Comparison of ENCODE assay signal across 18 mouse cellular contexts in genomic region chr9:69132995-69133394, GRCm38 (mm10).
A peak's percentile ranks its signal among the peaks of the same experiment; 100 is the strongest.
DNase-seq lines count a peak whose midpoint lies in the region; ATAC-seq and TF ChIP-seq lines count a peak whose summit lies in the region.
"Had no signal": no experiment of that assay in that cellular context is flagged by ENCODE, and none has a peak within 500 bp of the region (broad histone marks: within the 10 kb centered on the region; RNA-seq: fewer than 3 reads in every experiment).

No protein-coding gene starts in this region.

- no peaks in the 10 kb centered on the region for H3K36me3 ChIP-seq in forebrain, embryonic 10.5 days (replicated peaks)
- H3K36me3 ChIP-seq in forebrain, embryonic 15.5 days: no peaks in the 10 kb centered on the region
- no peaks in the 10 kb centered on the region for H3K36me3 ChIP-seq in embryonic facial prominence, embryonic 14.5 days (ENCODE audit: control insufficient read depth, insufficient read depth, low read length)
- no peaks in the 10 kb centered on the region for H3K36me3 ChIP-seq in limb, embryonic 13.5 days
- no peaks in the 10 kb centered on the region for H3K36me3 ChIP-seq in lung, postnatal 0 days (ENCODE audit: insufficient read depth, low read length)
- H3K36me3 ChIP-seq: G1E; heart, embryonic 13.5 days; neural tube, embryonic 12.5 days had no signal

- no peak overlapping the region for H3K9ac ChIP-seq in forebrain, embryonic 15.5 days (replicated peaks)
- no peak overlapping the region for H3K9ac ChIP-seq in embryonic facial prominence, embryonic 14.5 days (ENCODE audit: low read depth, low read length)
- H3K9ac ChIP-seq in limb, embryonic 13.5 days: no peak overlapping the region
- H3K9ac ChIP-seq in lung, postnatal 0 days (replicated peaks; ENCODE audit: low read depth): no peak overlapping the region
- H3K9ac ChIP-seq: heart, embryonic 13.5 days; liver, postnatal 0 days; neural tube, embryonic 12.5 days had no signal

- H3K4me1 ChIP-seq in forebrain, embryonic 10.5 days: peaks cover 29% of the 10 kb centered on the region
- H3K4me1 ChIP-seq in forebrain, embryonic 15.5 days: peaks cover 9% of the 10 kb centered on the region
- peaks cover 15% of the 10 kb centered on the region for H3K4me1 ChIP-seq in embryonic facial prominence, embryonic 14.5 days (ENCODE audit: control insufficient read depth, insufficient read depth, low read length)
- peaks cover 40% of the 10 kb centered on the region for H3K4me1 ChIP-seq in limb, embryonic 13.5 days
- H3K4me1 ChIP-seq in lung, postnatal 0 days (ENCODE audit: insufficient read depth, low read depth, low read length): peaks cover 8% of the 10 kb centered on the region; the same call in 1 of the 2 replicates
- H3K4me1 ChIP-seq: neural tube, embryonic 12.5 days had no signal

- no peak overlapping the region for H3K4me2 ChIP-seq in forebrain, embryonic 15.5 days (replicated peaks)
- no peak overlapping the region for H3K4me2 ChIP-seq in embryonic facial prominence, embryonic 14.5 days (ENCODE audit: low read depth, low read length)
- no peak overlapping the region for H3K4me2 ChIP-seq in limb, embryonic 13.5 days (replicated peaks)
- no peak overlapping the region for H3K4me2 ChIP-seq in lung, postnatal 0 days (replicated peaks; ENCODE audit: low read depth, low read length)
- H3K4me2 ChIP-seq: neural tube, embryonic 12.5 days had no signal

- no peak overlapping the region for H3K4me3 ChIP-seq in forebrain, embryonic 10.5 days
- no peak overlapping the region for H3K4me3 ChIP-seq in forebrain, embryonic 15.5 days
- no peak overlapping the region for H3K4me3 ChIP-seq in embryonic facial prominence, embryonic 14.5 days (ENCODE audit: low read depth, low read length)
- H3K4me3 ChIP-seq in limb, embryonic 13.5 days: no peak overlapping the region
- H3K4me3 ChIP-seq in lung, postnatal 0 days (ENCODE audit: low read depth, low read length): no peak overlapping the region
- H3K4me3 ChIP-seq: heart, embryonic 13.5 days; neural tube, embryonic 12.5 days had no signal

- no peak for ATAC-seq in forebrain, embryonic 15.5 days (replicated peaks)
- no peak for ATAC-seq in embryonic facial prominence, embryonic 14.5 days (ENCODE audit: low read depth)
- peak; percentile 26 for ATAC-seq in limb, embryonic 13.5 days (ENCODE audit: low FRiP score, low read depth)
- ATAC-seq in lung, postnatal 0 days: peak; percentile 87
- ATAC-seq: CD4-positive, CD25-positive, alpha-beta regulatory T cell, adult 4 months; liver, postnatal 0 days had no signal

- H3K27me3 ChIP-seq in forebrain, embryonic 10.5 days (ENCODE audit: poor library complexity, severe bottlenecking): peaks cover 35% of the 10 kb centered on the region
- H3K27me3 ChIP-seq in forebrain, embryonic 15.5 days: no peaks in the 10 kb centered on the region
- no peaks in the 10 kb centered on the region for H3K27me3 ChIP-seq in embryonic facial prominence, embryonic 14.5 days (replicated peaks; ENCODE audit: control insufficient read depth, insufficient read depth, low read length)
- peaks cover 49% of the 10 kb centered on the region for H3K27me3 ChIP-seq in limb, embryonic 13.5 days
- no peaks in the 10 kb centered on the region for H3K27me3 ChIP-seq in lung, postnatal 0 days (replicated peaks; ENCODE audit: insufficient read depth, low read length)
- H3K27me3 ChIP-seq: neural tube, embryonic 12.5 days had no signal

- WGBS in forebrain, embryonic 10.5 days: 81% methylated on average over 6 of the region's 6 CpGs
- 85% methylated on average over 6 of the region's 6 CpGs for WGBS in forebrain, embryonic 15.5 days
- 40% methylated on average over 6 of the region's 6 CpGs for WGBS in embryonic facial prominence, embryonic 14.5 days
- 36% methylated on average over 6 of the region's 6 CpGs for WGBS in limb, embryonic 13.5 days
- WGBS in lung, postnatal 0 days: 44% methylated on average over 6 of the region's 6 CpGs

- DNase-seq in forebrain, embryonic 10.5 days (ENCODE audit: extremely low spot score, low spot score): no peak
- peak; percentile 30 for DNase-seq in embryonic facial prominence, embryonic 14.5 days (ENCODE audit: low spot score)
- DNase-seq in lung, postnatal 0 days (ENCODE audit: low spot score): peak; percentile 79
- DNase-seq in ovary, postnatal 14 days (ENCODE audit: low spot score): no peak
- DNase-seq in layer of hippocampus, postnatal 25 days (ENCODE audit: extremely low spot score in 1 of 2, low spot score in 1 of 2): no peak
- no peak for DNase-seq in adrenal gland, adult 8-10 months
- DNase-seq: kidney, adult 9 months; liver; liver, postnatal 0 days; right cerebral cortex, postnatal 25 days; thymus, postnatal 25 days had no signal

- TF ChIP-seq EP300 in lung, postnatal 0 days (IDR thresholded peaks at IDR 0.05): peak; percentile 67

- no peaks in the 10 kb centered on the region for H3K9me3 ChIP-seq in forebrain, embryonic 10.5 days
- no peaks in the 10 kb centered on the region for H3K9me3 ChIP-seq in forebrain, embryonic 15.5 days
- H3K9me3 ChIP-seq in embryonic facial prominence, embryonic 14.5 days (ENCODE audit: control insufficient read depth, low read length): no peaks in the 10 kb centered on the region
- no peaks in the 10 kb centered on the region for H3K9me3 ChIP-seq in limb, embryonic 13.5 days
- no peaks in the 10 kb centered on the region for H3K9me3 ChIP-seq in lung, postnatal 0 days (ENCODE audit: low read length)
- H3K9me3 ChIP-seq: heart, embryonic 13.5 days; neural tube, embryonic 12.5 days had no signal

- peak overlapping the region; percentile 21; the same call in 1 of the 2 replicates for H3K27ac ChIP-seq in forebrain, embryonic 10.5 days
- no peak overlapping the region for H3K27ac ChIP-seq in forebrain, embryonic 15.5 days (replicated peaks)
- peak overlapping the region; percentile 22; the same call in 1 of the 2 replicates for H3K27ac ChIP-seq in embryonic facial prominence, embryonic 14.5 days (replicated peaks; ENCODE audit: low read depth, low read length)
- H3K27ac ChIP-seq in limb, embryonic 13.5 days: peak overlapping the region; percentile 52; the same call in 1 of the 2 replicates
- H3K27ac ChIP-seq in lung, postnatal 0 days (ENCODE audit: low read length): peak overlapping the region; percentile 28; the same call in 1 of the 2 replicates
- H3K27ac ChIP-seq: neural tube, embryonic 12.5 days; stomach, postnatal 0 days had no signal

- no peak for TF ChIP-seq CTCF in lung, postnatal 0 days (IDR thresholded peaks at IDR 0.05)

Comparison
In these comparisons a context has a peak if more than half of its experiments do, and no peak if none do; other contexts are left out.
1. DNase-seq: peak in embryonic facial prominence, embryonic 14.5 days (single experiment) and lung, postnatal 0 days (single experiment); none in forebrain, embryonic 10.5 days (single experiment), ovary, postnatal 14 days (single experiment), layer of hippocampus, postnatal 25 days (0 of 2) and adrenal gland, adult 8-10 months (single experiment).
2. ATAC-seq: peak in limb, embryonic 13.5 days (single experiment) and lung, postnatal 0 days (single experiment); none in forebrain, embryonic 15.5 days (single experiment) and embryonic facial prominence, embryonic 14.5 days (single experiment).